Mouse (Mus musculus): ENCODE data around the gene Slc1a1.
A peak's percentile ranks its signal among the peaks of the same experiment; 100 is the strongest.

The Slc1a1 gene

DNA sequence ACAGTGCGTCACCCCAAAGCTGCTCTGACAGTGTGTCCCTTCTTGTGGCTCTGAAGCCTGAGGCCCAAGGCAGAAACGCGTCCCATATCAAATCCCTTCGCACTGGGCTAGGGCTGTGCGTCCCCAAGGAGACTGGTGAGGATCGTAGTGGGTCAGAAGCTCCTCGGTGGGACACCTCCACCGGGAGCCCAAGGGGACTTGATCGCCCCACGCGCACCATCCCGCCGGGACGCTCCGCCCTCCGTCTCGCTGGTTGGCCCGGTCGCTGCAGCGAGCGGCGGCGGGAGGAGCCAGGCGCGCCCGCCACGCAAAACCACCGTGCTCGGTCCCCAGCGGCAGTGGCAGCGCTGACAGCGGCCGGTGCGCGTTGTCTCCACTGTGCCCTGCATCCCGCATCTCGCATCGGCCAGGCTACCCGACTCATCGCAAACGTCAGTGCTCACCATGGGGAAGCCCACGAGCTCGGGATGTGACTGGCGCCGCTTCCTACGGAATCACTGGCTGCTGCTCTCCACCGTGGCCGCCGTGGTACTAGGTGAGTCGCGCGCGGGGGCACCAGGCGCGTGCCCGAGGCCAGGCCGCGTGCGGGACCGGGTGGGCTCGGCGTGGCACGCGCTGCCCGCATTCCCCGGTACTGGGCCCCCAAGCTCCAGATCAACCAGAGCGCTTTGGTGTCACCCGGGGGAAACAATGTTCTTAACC lies at the start of gene Slc1a1:
Gene Slc1a1 (plus strand): TSS at position 252 of the 702 bp plus-strand sequence.
- peak; percentile 56 for DNase-seq (ENCODE audit: low spot score)

DNA sequence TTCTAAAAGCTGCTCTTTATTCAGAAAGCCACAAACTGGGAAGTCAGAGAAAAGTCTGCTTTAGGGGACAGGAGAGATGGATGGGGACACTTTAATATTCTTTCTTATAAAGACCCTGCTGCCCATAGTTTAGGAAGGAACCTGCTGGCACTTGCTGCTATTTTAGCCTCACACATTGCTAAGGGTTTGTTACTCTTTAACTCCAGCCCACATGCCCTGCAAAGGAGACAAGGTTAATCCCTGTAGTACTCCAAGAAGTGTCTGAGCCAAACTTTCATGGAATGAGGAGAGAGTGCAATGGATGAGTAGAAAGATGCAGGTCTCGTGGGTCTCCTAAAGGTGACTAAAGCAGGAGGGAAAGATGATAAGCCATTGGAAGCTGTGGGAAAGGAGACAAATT lies 44.7 kb upstream of the Slc1a1 start:
- no peak for DNase-seq (ENCODE audit: low spot score)

DNA sequence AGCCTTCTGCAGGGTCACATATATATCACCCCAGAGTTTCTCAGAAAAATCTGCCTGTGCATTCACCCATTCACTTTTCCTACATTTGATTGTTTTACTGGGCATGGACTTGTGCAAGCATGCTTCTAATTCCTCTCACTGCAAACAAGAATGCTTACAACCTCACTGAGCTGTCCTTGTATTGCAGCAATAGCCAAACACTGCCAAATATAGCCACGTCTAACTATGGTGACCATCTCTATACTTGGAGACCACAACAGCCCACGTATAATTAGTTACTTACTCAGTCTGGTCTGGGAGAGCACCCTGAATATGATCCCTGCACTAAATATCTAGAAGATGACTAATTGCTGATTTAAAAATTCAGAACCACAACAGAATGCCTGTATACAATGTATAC lies 41.5 kb upstream of the Slc1a1 start:
- DNase-seq (ENCODE audit: low spot score), result no peak

DNA sequence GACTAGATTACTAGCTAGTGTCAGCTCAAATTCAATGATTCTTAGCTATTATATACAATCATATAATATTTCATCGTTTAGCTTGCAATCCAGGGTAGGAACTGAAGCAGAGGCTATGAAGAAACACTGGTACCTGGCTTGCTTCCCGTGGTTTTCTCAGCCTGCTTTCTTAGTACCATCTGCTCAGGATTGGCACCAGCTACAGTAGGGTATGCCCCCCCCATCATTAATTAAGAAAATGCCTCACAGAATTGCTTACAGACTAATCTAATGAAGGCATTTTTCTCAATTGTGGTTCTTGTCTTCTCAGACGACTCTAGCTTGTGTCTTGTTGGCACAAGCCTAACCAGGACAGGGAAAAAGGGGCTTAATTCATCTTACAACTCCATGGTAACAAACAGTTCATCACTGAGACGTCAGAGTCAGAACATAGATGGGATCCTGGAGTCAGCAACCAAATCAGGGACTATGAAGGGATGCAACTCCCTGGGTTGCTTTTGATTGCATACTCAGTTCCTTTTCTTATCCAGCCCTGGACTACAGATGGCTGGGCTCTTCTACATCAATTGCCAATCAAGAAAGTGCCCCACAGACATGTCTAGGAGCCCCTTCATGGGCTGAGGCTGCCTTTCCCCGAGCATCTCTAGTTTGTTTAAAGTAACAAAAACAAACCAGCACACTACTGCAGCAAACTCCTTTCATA lies 38.6 kb upstream of the Slc1a1 start:
- DNase-seq (ENCODE audit: low spot score), result no peak

DNA sequence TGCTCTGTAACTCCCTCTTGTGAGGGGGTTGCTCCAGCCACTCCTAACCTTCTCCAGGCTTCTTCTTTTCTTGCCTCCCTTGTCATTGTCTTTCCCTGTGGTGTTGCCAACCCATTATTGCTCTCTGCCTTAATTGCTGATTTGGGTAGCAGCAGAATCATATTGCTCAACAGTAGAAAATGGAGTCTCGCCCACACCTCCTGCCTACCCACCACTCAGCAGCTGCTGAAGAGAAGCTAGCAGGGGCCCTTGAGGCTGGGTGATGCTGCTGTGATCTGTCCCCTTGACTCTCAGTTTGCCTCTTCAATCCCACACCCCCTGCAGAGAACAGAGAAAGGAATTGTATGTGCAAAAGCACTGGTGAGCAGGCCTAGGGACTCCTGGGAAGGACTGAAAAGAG lies 37.9 kb upstream of the Slc1a1 start:
- DNase-seq (ENCODE audit: low spot score), result no peak

- no peak for DNase-seq (ENCODE audit: low spot score)
Observed at GRCm38 (mm10) chr19:28797611-28798010, 37.2 kb upstream of the Slc1a1 start.

- DNase-seq (ENCODE audit: low spot score), result no peak
Observed at GRCm38 (mm10) chr19:28800448-28800847, 34.4 kb upstream of the Slc1a1 start.

GRCm38 (mm10) chr19:28806276-28806675 lies 28.6 kb upstream of the Slc1a1 start:
- DNase-seq (ENCODE audit: low spot score), result no peak

DNA sequence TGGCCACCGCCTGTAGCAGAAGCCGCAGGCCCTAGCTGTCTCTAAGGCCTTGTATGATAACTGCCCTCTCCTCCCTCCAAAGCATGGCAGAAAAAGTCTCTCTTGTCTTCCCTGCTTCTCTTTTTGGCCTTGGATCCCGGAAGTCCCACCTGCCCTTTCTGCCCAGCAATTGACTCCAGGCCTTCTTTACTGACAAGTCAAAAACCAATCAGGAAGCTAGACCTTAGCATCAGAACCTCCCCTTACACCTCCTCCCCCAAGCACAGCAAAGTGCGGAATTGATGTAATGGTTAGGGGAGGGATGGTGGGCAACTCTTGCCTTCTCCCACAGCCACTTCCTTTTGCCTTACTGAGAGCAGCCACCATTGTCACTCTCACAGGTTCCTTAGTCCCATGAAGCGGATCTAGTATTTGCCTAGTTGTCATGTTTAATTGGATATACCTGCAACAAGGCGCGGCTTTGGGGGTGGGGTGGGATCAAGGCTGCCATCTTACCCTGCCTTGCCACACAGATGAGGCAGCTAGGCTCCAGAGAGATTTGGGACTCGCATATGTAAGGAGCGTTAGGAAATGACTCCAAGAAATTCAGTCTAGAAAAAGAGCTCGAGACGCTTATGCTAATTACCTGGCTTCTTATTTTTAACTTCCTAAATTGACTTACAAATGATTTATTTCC lies 27.9 kb upstream of the Slc1a1 start:
- no peak for DNase-seq (ENCODE audit: low spot score)

- no peak for DNase-seq (ENCODE audit: low spot score)
Observed at GRCm38 (mm10) chr19:28807497-28807871, 27.4 kb upstream of the Slc1a1 start.

GRCm38 (mm10) chr19:28818286-28818685 lies 16.6 kb upstream of the Slc1a1 start:
- peak; percentile 54 for DNase-seq (ENCODE audit: low spot score)

GRCm38 (mm10) chr19:28827697-28828328 lies 7.0 kb upstream of the Slc1a1 start:
- DNase-seq (ENCODE audit: low spot score), result no peak

DNA sequence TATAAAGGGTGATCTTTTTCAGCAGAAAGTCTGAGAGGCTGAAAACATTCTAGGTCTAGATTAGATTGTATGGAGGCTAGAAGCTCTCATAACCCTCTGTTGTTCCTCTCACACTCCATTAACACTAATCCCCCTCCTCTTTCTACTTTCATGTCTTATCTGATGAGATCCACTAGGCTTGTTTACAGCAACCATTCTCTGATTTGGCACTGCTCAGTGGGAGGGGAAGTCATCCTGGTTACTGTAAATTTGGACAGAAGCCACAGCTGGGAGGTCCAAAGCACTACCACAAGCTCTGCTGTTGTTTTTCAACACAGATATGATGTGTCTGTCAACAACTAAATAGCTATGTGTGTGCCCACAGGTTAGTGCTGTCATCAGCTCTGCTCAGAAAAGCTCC lies 3.5 kb upstream of the Slc1a1 start:
- DNase-seq (ENCODE audit: low spot score), result no peak

DNA sequence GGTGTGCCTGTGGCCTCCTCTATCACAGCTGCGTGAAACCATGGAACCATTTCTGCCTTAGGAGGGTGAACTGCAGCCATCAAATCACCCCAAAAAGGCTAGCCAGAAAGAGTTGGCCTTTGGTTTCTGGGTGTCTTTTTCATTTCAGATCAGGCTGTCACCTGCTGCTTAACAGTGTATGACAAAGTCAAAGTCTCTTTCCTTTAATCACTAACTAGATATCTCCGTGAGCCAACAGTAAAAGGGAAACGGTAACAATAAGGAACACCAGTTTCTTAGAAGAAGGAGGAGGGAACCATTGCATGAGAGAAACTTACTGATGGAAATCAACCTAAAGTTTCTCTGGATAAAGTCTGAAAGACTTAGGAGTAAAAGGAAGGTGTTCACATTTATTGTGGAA lies 2.2 kb upstream of the Slc1a1 start:
- DNase-seq (ENCODE audit: low spot score), result no peak

- DNase-seq (ENCODE audit: low spot score), result peak; percentile 45
Observed at GRCm38 (mm10) chr19:28834388-28834787, 461 bp upstream of the Slc1a1 start.

- no peak for DNase-seq (ENCODE audit: low spot score)
Observed at GRCm38 (mm10) chr19:28835500-28835864, 633 bp downstream of the Slc1a1 start.

GRCm38 (mm10) chr19:28836116-28836515 lies 1.3 kb downstream of the Slc1a1 start:
- DNase-seq (ENCODE audit: low spot score), result no peak

DNA sequence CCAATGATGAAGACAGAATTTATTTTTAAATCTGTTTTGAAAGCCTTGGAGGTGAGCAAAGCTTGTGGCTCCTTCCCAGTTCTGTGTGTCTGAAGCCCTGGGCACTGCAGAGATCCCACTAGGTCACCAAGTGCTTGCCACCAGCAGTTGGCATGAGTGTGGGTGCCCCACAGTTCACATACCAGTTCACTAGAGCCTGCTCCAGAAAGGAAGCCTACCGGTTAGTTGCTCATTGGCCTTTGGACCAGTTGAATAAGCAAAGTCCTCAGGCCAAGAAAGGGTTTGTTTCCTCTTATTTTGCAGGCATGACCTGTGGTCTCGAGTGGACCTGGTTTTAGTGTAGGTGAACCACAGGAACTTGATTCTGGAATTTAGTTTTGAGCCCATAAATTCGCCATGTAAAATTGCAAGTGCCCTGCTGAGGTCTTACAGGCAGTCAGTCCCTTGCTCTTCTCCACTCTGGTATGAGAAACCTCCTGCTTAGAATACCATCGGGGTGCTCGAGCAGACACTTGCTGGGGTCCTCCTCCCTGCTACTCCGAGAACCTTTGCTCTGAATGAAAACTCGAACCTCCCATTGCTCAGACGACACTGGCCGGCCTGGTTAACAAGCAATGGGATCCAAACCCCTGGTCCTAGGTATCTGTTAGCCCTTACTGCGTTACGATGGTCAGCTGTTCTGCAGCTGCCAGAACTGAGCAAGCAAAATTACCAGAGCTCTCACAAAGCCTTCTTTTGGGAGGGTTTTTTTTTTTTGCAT lies 2.0 kb downstream of the Slc1a1 start:
- no peak for DNase-seq (ENCODE audit: low spot score)

DNA sequence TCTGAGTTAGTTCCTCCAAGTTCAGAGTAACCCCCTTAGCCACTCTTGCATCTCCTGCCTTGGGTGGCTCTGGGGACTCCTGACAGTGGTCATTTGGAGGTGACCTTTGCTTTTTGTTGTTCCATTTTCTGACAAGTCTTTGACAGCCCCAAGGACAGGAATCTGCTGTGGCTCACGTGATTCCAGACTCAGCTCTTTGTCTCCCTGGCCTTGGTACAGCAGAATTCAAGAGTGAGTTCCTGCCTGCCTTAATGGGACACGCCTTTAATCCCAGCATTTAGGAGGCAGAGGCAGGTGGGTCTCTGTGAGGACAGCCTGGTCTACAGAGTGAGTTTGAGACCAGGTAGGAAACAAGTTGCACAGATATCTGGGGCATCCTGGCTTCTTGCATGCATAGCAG lies 3.9 kb downstream of the Slc1a1 start:
- no peak for DNase-seq (ENCODE audit: low spot score)

- peak; percentile 54 for DNase-seq (ENCODE audit: low spot score)
Observed at GRCm38 (mm10) chr19:28844946-28845710, 10.3 kb downstream of the Slc1a1 start.

GRCm38 (mm10) chr19:28850510-28850909 lies 15.7 kb downstream of the Slc1a1 start:
- DNase-seq (ENCODE audit: low spot score), result no peak
